Mouse (Mus musculus) hindbrain, embryonic 11.5 days (tissue): ENCODE results near the gene Smlr1. TPM values are rescaled to one million over a fixed set of nuclear protein-coding genes. Genes with fewer than 3 reads are reported as not detected.

ENCODE experiments used
- polyA plus RNA-seq: library from polyadenylated mRNA; unstranded; fragments of >200 nt; fragmentation: Nextera tagmentation; extraction: Ambion mirVana; gene quantifications from 2 replicates; pipeline ENCODE4 v1.2.1, GENCODE M21; 2014

Smlr1 gene
- polyA plus RNA-seq, 1 experiment from 2014 or later: not detected

Other genes with a start within 250 kb of the Smlr1 start
- 17.7 and 22.6 TPM in 2 replicates for gene Akap7, start 228.4 kb downstream of the Smlr1 start, polyA plus RNA-seq
- 42.4 and 47.1 TPM in 2 replicates for gene Epb41l2, start 176.5 kb downstream of the Smlr1 start, polyA plus RNA-seq